Mouse (Mus musculus) spleen, adult 12 weeks (tissue): ENCODE measurements around the gene Hmbs.

Experiments used
- DNase-seq: peaks from one replicate; pipeline ENCODE4 v3.0.0; 2022; ENCODE audit warnings: low spot score

Hmbs gene

GRCm38 (mm10) chr9:44292490-44292889, 51.5 kb downstream of the Hmbs start:
- DNase-seq, result peak; percentile 37

GRCm38 (mm10) chr9:44288959-44289291, 55.1 kb downstream of the Hmbs start:
- DNase-seq, result no peak

- peak; percentile 67 for DNase-seq
These were observed 55.7 kb downstream of the Hmbs start, which contains the start of gene Abcg4 for GRCm38 (mm10) chr9:44288076-44288958. Gene Abcg4, minus strand, starts transcription at chr9:44288615.

GRCm38 (mm10) chr9:44287401-44288075, 56.5 kb downstream of the Hmbs start:
- DNase-seq, result peak; percentile 28

- peak; percentile 33 for DNase-seq
These were observed 57.0 kb downstream of the Hmbs start for GRCm38 (mm10) chr9:44287003-44287400.
